Mouse (Mus musculus): ENCODE measurements around the gene Cerk. TPM values are rescaled to one million over a fixed set of nuclear protein-coding genes. Genes with fewer than 3 reads are reported as not detected.

Cerk gene
- polyA plus RNA-seq, 1 experiment from 2014 or later = 20.8 TPM

DNA sequence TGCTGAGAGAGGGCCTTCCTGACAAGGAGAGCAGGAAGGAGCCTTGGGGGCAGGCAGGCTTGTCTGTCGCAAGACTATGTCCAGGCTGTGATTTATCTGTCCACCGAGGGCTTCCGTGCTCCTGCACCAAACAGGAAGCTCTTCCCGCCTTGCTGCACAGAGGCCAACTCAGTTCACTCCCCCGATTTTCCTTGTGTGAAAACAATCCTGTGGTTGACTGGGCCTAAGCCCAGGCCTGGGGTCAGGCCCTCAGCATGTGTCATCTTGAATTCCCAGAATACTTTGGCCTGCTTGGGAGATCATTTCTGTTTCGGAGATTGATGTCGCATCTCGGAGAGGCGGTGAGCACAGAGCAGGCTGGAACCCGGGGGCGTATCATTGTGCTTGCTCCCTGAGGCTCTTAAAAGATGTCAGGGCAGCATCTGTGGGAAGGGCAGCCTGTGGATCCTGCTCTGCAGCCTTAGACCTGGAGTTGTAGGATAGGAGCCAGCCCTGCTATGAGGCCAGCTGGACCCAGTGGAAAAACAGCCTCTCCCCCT lies 95.9 kb downstream of the Cerk start:
- DNase-seq (ENCODE audit: low spot score) = no peak
- Histone ChIP-seq H3K4me1 (ENCODE audit: control insufficient read depth, insufficient read depth, low read length) (peaks cover 35% of the 10 kb centered on the region), H3K4me2 (ENCODE audit: low read length) (no peak overlapping the region), H3K4me3 (ENCODE audit: low read depth, low read length) (no peak overlapping the region), H3K9ac (ENCODE audit: low read length) (no peak overlapping the region), H3K9me3 (replicated peaks; ENCODE audit: control insufficient read depth, low read length) (no peaks in the 10 kb centered on the region), H3K27ac (ENCODE audit: low read depth, low read length) (0 out of 2 replicates have a peak overlapping the region, but pooled peaks have one; percentile 36), H3K36me3 (ENCODE audit: control insufficient read depth, insufficient read depth, low read length) (peaks cover 12% of the 10 kb centered on the region), H3K27me3 (replicated peaks; ENCODE audit: control insufficient read depth, insufficient read depth, low read length) (no peaks in the 10 kb centered on the region)
- ATAC-seq = no peak
- 85% methylated on average over 11 of the region's 11 CpGs for WGBS

Other genes starting within 250 kb of the Cerk start
- 8.6 and 9.6 TPM in 2 replicates for gene Celsr1, start 152.4 kb downstream of the Cerk start, polyA plus RNA-seq (2014; fragmentation: Nextera tagmentation; extraction: Ambion mirVana)
- gene Gramd4, start 128.4 kb downstream of the Cerk start, polyA plus RNA-seq (2014; fragmentation: Nextera tagmentation; extraction: Ambion mirVana) = 20.7 and 28.0 TPM in 2 replicates
- 8.0 and 9.4 TPM in 2 replicates for gene Tbc1d22a, start 28.3 kb upstream of the Cerk start, polyA plus RNA-seq (2014; fragmentation: Nextera tagmentation; extraction: Ambion mirVana)

Data from forebrain, embryonic 14.5 days (tissue).